Mouse (Mus musculus): ENCODE data around the gene Hal. TPM values are rescaled to one million over a fixed set of nuclear protein-coding genes. Genes with fewer than 3 reads are reported as not detected.
A peak's percentile ranks its signal among the peaks of the same experiment; 100 is the strongest.

Hal gene
- polyA plus RNA-seq (2012; rRNA removed), result 0.02 TPM in 1 of 2 replicates, not detected in the other

DNA sequence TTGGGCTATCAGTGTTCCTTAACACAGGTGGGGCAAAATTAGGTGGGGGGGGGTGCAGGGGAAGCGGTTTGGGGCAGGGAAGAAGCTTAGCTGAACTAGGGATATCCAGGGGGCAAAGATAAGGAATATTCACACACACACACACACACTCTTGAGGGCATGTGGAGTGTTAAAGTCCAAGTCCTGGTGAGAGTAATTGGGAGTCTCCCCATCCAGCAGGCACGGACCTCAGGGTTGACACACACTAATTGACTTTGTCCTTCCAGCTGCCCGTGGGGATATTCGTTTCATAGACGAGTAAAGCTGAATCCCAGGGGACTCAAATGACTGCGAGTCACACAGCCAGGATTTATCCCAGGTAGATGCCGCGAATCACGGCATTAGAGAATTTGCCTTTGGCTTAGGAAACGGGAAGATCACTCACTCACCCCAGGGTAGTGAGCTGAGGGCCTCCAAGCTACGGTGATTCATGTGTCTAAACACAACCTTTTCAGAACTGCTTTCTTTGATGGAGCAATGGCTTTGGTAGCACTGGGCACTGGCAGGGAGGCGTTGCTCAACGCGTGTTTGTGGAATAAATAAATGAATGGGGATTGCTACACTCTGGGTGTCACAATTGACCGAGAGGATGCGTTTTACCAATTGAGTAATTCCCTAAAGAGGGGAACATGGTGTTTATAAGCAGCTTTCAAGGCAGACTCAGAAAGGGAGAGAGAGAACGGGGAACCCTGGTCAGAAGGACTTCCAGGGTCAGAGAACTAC, at the start of gene Hal:
Hal (plus strand) TSS at position 703 of the 762 bp plus-strand sequence.
- DNase-seq (ENCODE audit: extremely low spot score in 1 of 2, low spot score in 1 of 2), result no peak

- no peak for DNase-seq (ENCODE audit: extremely low spot score in 1 of 2, low spot score in 1 of 2)
Observed at GRCm38 (mm10) chr10:93441501-93441900, 47.1 kb upstream of the Hal start.

DNA sequence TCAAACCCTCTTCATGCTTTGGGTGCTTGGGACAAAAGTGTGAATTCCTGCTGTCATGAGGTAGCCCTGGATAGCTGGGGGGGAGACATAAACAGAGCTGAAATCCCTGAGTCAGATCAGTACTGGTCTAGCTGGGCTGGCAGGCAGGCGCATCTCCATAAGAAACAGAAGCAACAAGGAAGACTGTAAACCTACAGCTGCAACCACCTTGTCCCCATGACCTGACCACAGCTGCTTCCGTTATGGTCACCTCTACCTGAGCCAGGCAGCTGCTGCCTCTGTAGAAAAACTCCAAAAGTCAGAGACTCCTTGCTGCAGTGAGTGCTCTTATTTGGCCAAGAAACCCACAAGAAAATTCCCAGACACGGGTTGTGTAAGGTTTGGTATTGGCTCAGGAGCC, 46.4 kb upstream of the Hal start:
- DNase-seq (ENCODE audit: extremely low spot score in 1 of 2, low spot score in 1 of 2), result no peak

DNA sequence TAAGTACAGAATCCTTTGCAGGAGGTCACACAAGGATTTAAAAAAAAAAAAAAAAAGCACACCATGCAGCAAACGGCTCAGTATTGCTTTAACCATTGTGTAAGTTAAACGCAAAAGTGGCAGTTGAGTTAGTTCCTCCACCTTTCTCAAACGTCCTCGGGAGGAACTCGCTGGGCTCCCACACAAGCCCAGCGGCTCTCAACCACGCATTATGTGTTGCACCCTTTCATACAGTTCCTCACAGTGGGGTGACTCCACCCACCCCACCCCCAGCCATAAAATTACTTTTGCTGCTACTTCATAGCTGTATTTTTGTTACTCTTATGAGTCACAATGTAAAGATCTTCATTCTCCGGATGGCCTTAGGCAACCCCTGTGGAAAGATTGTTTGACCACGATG, 44.2 kb upstream of the Hal start:
- peak in 1 of 2 experiments; percentile 14 for DNase-seq (ENCODE audit: extremely low spot score in 1 of 2, low spot score in 1 of 2)

- no peak for DNase-seq (ENCODE audit: extremely low spot score in 1 of 2, low spot score in 1 of 2)
Observed at GRCm38 (mm10) chr10:93447398-93447797, 41.2 kb upstream of the Hal start.

GRCm38 (mm10) chr10:93454652-93455014, 33.9 kb upstream of the Hal start:
- no peak for DNase-seq (ENCODE audit: extremely low spot score in 1 of 2, low spot score in 1 of 2)

- DNase-seq (ENCODE audit: extremely low spot score in 1 of 2, low spot score in 1 of 2), result no peak
Observed at GRCm38 (mm10) chr10:93460106-93460505, 28.5 kb upstream of the Hal start.

DNA sequence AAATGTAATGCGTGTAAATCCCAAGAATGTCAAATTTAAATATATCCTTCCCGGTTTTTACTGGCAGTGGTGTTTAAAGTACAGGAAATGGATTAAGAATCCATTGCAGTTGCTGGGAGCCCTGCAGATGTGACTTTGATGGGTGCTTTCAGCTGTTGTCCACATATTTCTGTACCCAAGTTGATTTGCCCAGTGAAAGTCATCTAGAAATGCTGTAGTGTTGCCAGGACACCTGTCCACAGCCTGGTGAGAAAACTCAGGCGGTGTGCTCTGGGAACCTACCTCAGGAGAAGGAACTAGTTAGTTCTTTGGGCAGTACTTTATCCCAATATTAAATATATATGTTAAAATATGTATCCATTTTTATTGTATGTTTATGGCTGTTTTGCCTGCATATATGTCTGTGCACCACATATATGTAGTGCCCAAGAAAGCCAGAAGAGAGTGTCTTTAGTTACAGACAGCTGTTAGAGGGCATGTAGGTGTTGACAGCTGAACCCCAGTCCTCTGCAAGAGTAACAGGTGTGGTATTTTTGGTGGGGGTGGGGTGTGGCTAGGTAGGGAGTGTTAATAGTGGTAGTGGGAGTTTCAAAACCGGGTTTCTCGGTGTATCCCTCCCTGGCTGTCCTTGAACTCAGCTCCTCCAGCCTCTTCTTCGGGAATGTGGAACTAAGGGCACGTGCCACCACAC, 25.7 kb upstream of the Hal start:
- DNase-seq (ENCODE audit: extremely low spot score in 1 of 2, low spot score in 1 of 2), result no peak

DNA sequence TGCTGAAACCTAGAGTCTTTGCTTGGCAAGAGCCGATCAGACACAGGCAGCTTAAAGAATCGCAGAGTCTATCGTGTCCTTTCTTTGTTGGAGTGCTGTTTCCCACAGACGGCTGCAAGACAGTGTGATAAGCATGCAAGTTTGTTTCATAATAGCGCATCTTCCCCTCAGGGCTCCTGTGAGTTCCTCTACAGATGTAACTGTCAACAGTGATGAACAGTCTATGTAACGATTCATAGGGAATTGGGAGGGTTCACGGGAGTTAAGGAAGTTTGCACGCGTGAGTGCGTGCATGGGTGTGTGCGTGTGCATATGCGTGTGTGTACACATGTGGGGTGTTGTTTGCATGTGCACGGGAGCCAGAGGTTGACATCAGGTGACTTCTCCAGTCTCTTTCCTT, 25.0 kb upstream of the Hal start:
- DNase-seq (ENCODE audit: extremely low spot score in 1 of 2, low spot score in 1 of 2), result no peak

DNA sequence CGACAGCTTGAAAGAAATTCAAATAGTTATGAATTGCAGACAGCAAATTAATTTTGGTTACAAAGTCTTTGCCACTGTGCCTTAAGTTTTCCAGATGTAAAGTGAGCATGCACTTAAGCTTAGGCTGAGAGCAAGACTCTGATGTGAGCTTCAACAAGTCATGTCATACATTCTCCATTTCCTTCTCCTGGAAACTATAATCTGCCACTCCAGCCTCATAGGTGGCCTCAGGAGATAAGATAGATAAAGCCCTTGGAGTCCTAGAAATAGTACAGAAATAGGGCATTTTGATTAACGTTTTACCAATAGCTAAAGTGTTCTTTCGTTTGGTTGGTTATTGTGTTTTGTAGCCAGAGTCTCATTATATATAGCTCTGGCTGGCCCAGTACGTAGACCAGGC, 21.3 kb upstream of the Hal start:
- DNase-seq (ENCODE audit: extremely low spot score in 1 of 2, low spot score in 1 of 2), result no peak

GRCm38 (mm10) chr10:93467791-93468190, 20.8 kb upstream of the Hal start:
- no peak for DNase-seq (ENCODE audit: extremely low spot score in 1 of 2, low spot score in 1 of 2)

DNA sequence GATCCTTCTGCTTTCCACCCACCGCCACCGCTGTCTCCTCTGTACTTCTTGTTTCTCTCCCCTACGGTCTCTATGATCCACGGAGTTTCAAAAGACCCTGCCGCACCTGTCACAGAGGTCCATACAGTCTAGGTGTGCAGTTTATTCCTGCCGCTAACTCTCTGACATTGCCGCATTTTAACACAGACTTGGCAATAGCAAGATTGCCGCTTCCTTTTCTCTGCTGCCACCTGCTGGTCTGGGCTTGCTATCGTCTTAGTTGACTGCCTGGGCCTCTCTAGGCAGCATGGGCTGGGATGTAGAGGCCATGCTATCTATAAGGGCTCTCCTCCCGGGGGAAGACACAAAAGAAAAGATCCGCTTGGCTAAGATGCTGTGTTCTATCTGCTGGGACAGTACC, 17.2 kb upstream of the Hal start:
- DNase-seq (ENCODE audit: extremely low spot score in 1 of 2, low spot score in 1 of 2), result peak; percentile 50 to 93

- no peak for DNase-seq (ENCODE audit: extremely low spot score in 1 of 2, low spot score in 1 of 2)
Observed at GRCm38 (mm10) chr10:93484511-93484910, 4.1 kb upstream of the Hal start.

GRCm38 (mm10) chr10:93485055-93485691, 3.4 kb upstream of the Hal start:
- DNase-seq (ENCODE audit: extremely low spot score in 1 of 2, low spot score in 1 of 2), result peak in 1 of 2 experiments; percentile 20

GRCm38 (mm10) chr10:93486622-93487021, 1.9 kb upstream of the Hal start:
- peak; percentile 16 to 79 for DNase-seq (ENCODE audit: extremely low spot score in 1 of 2, low spot score in 1 of 2)

- DNase-seq (ENCODE audit: extremely low spot score in 1 of 2, low spot score in 1 of 2), result no peak
Observed at GRCm38 (mm10) chr10:93488828-93489226, 259 bp downstream of the Hal start.

DNA sequence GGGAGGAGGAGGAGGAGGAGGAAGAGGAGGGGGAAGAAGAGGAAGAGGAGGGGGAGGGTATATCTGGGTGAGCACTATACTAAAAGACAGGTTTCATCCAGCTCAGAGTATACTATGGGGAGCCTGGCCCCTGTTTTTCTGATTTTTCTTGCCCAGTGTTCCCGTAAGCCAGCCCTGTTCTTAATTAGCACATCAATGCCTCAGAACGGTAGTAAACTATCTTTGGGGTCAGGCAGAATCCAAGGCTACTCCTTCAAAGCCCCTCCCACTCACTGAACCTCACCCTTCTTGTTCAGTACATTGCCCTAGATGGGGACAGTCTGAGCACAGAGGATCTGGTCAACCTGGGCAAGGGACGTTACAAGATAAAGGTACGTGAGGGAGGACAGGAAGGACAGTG, 1.9 kb downstream of the Hal start:
- no peak for DNase-seq (ENCODE audit: extremely low spot score in 1 of 2, low spot score in 1 of 2)

GRCm38 (mm10) chr10:93500864-93501263, 12.3 kb downstream of the Hal start:
- DNase-seq (ENCODE audit: extremely low spot score in 1 of 2, low spot score in 1 of 2), result no peak

GRCm38 (mm10) chr10:93501346-93501745, 12.8 kb downstream of the Hal start:
- no peak for DNase-seq (ENCODE audit: extremely low spot score in 1 of 2, low spot score in 1 of 2)

- no peak for DNase-seq (ENCODE audit: extremely low spot score in 1 of 2, low spot score in 1 of 2)
Observed at GRCm38 (mm10) chr10:93508383-93508970, 19.9 kb downstream of the Hal start.

DNA sequence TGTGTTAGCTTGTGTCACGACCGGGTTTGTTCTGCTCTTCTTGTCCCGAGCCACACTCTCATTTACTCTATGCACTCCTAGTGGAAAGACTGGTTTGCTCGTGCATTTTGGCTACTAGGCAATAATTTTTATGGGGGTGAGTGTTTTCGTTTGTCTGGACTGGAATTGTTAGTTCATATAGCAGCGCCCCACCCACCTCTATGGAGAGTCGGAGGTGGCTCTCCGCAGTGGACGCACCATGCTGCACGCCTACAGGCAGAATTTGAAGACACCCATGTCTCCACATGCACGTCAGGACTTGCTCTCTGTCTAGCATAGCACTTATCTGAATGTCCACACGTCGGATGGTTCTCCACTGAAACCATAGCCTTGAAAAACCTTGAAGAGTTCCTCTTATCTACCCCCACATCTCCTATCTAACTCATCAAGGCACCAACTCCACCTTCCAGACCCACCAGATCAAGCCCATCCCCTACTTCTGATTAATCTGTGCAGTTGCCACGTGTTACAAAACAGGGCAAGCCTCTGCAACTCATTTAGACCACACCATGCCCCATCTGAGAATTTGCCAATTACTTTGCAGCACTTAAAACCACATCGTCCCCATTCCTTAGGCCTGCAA, 21.1 kb downstream of the Hal start:
- DNase-seq (ENCODE audit: extremely low spot score in 1 of 2, low spot score in 1 of 2), result no peak
